Mouse (Mus musculus) hindbrain, embryonic 14.5 days (tissue): Measurements from ENCODE around the gene Agmo. TPM values are rescaled to one million over a fixed set of nuclear protein-coding genes. Genes with fewer than 3 reads are reported as not detected.
A peak's percentile ranks its signal among the peaks of the same experiment; 100 is the strongest.

ENCODE experiments used
- ATAC-seq: fragments of 200-750 bp; cut with Nextera tagmentation; 2 replicates; pipeline ENCODE4 v1.8.0; 2017; ENCODE audit warnings: moderate number of reproducible peaks, mild to moderate bottlenecking, moderate TSS enrichment, moderate library complexity; ENCODE audit not compliant: low FRiP score
- DNase-seq: peaks from one replicate; pipeline ENCODE4 v3.0.0-alpha.2; 2015; ENCODE audit warnings: low spot score
- H3K27ac ChIP-seq: fragments of 300-500 bp; sonication (generic); 2 replicates; pipeline ENCODE4 v1.5.1; 2014; ENCODE audit warnings: mild to moderate bottlenecking, moderate library complexity
- H3K27me3 ChIP-seq: fragments of 300-500 bp; sonication (generic); 2 replicates; pipeline ENCODE4 v1.6.1; 2014; ENCODE audit warnings: mild to moderate bottlenecking, low read length, mixed read lengths; ENCODE audit not compliant: control insufficient read depth, insufficient read depth
- H3K36me3 ChIP-seq: fragments of 300-500 bp; sonication (generic); replicated peaks from 2 replicates; pipeline ENCODE4 v1.6.1; 2014; ENCODE audit not compliant: control insufficient read depth, insufficient read depth
- H3K4me1 ChIP-seq: fragments of 300-500 bp; sonication (generic); replicated peaks from 2 replicates; pipeline ENCODE4 v1.6.1; 2014; ENCODE audit warnings: antibody characterized with exemption, low read length, mixed read lengths; ENCODE audit not compliant: control insufficient read depth, insufficient read depth
- H3K4me2 ChIP-seq: fragments of 300-500 bp; sonication (generic); replicated peaks from 2 replicates; pipeline ENCODE4 v1.6.1; 2014; ENCODE audit warnings: mild to moderate bottlenecking, moderate library complexity
- H3K4me3 ChIP-seq: fragments of 300-500 bp; sonication (generic); replicated peaks from 2 replicates; pipeline ENCODE4 v1.5.1; 2014; ENCODE audit warnings: mild to moderate bottlenecking, low read length
- H3K9ac ChIP-seq: fragments of 300-500 bp; sonication (generic); 2 replicates; pipeline ENCODE4 v1.6.1; 2014
- H3K9me3 ChIP-seq: fragments of 300-500 bp; sonication (generic); 2 replicates; pipeline ENCODE4 v1.6.1; 2016; ENCODE audit warnings: low read length; ENCODE audit not compliant: control insufficient read depth
- WGBS: fragments of 180-500 bp; shearing (Covaris S2); extraction: QIAGEN DNeasy Blood & Tissue Kit; methylation state at CpG from one replicate; pipeline ENCODE4 v1.1.7; 2014; 5-methylcytosine and 5-hydroxymethylcytosine counted together
- polyA plus RNA-seq: library from polyadenylated mRNA; unstranded; fragments of >200 nt; fragmentation: Nextera tagmentation; extraction: Ambion mirVana; gene quantifications from 2 replicates; pipeline ENCODE4 v1.2.1, GENCODE M21; 2014

The Agmo gene
- polyA plus RNA-seq, 1 experiment from 2014 or later = 1.2 TPM

- DNase-seq (no peak), ATAC-seq (no peak)
- Histone ChIP-seq H3K27me3 (no peaks in the 10 kb centered on the region), H3K4me1 (no peaks in the 10 kb centered on the region), H3K4me3 (no peak overlapping the region), H3K27ac (no peak overlapping the region), H3K9ac (no peak overlapping the region), H3K9me3 (0 out of 2 replicates have a peak, but pooled peaks cover 3% of the 10 kb centered on the region), H3K36me3 (no peaks in the 10 kb centered on the region), H3K4me2 (no peak overlapping the region)
- 57% methylated on average over 1 of the region's 1 CpGs for WGBS
Measured at GRCm38 (mm10) chr12:37558284-37558683, 316.8 kb downstream of the Agmo start.

GRCm38 (mm10) chr12:37565882-37566596, 324.6 kb downstream of the Agmo start:
- Histone ChIP-seq H3K27me3 (no peaks in the 10 kb centered on the region), H3K36me3 (no peaks in the 10 kb centered on the region), H3K9ac (no peak overlapping the region), H3K4me3 (no peak overlapping the region), H3K4me1 (no peaks in the 10 kb centered on the region), H3K9me3 (0 out of 2 replicates have a peak, but pooled peaks cover 3% of the 10 kb centered on the region), H3K27ac (no peak overlapping the region), H3K4me2 (no peak overlapping the region)
- no peak for ATAC-seq
- no peak for DNase-seq
- 84% methylated on average over 5 of the region's 5 CpGs for whole genome bisulfite sequencing

GRCm38 (mm10) chr12:37571922-37572321, 330.5 kb downstream of the Agmo start:
- H3K9ac ChIP-seq = no peak overlapping the region
- no peaks in the 10 kb centered on the region for H3K27me3 ChIP-seq

GRCm38 (mm10) chr12:37582777-37583176, 341.3 kb downstream of the Agmo start:
- no peaks in the 10 kb centered on the region for H3K36me3 ChIP-seq
- DNase-seq (peak; percentile 58), ATAC-seq (no peak)
- no peaks in the 10 kb centered on the region for H3K4me1 ChIP-seq
- H3K9me3 ChIP-seq = no peaks in the 10 kb centered on the region
- H3K27ac ChIP-seq = no peak overlapping the region
- H3K27me3 ChIP-seq = no peaks in the 10 kb centered on the region
- no peak overlapping the region for H3K4me3 ChIP-seq
- H3K9ac ChIP-seq = no peak overlapping the region
- 69% methylated on average over 8 of the region's 8 CpGs for WGBS
- H3K4me2 ChIP-seq = no peak overlapping the region

More at GRCm38 (mm10) chr12:37571922-37572321, 330.5 kb downstream of the Agmo start:
- Histone ChIP-seq H3K9me3 (no peaks in the 10 kb centered on the region), H3K4me1 (no peaks in the 10 kb centered on the region), H3K36me3 (no peaks in the 10 kb centered on the region), H3K4me3 (no peak overlapping the region), H3K27ac (no peak overlapping the region), H3K4me2 (no peak overlapping the region)
- no peak for DNase-seq
- no peak for ATAC-seq
- WGBS = 77% methylated on average over 3 of the region's 3 CpGs

GRCm38 (mm10) chr12:37592853-37593252, 351.4 kb downstream of the Agmo start:
- H3K36me3 ChIP-seq = no peaks in the 10 kb centered on the region
- DNase-seq = no peak

GRCm38 (mm10) chr12:37612837-37613236, 371.4 kb downstream of the Agmo start:
- H3K4me2 ChIP-seq = no peak overlapping the region
- H3K4me3 ChIP-seq = no peak overlapping the region
- 96% methylated on average over 4 of the region's 4 CpGs for WGBS
- H3K36me3 ChIP-seq = no peaks in the 10 kb centered on the region
- H3K4me1 ChIP-seq = no peaks in the 10 kb centered on the region
- no peaks in the 10 kb centered on the region for H3K9me3 ChIP-seq
- ATAC-seq (no peak), DNase-seq (no peak)
- no peaks in the 10 kb centered on the region for H3K27me3 ChIP-seq
- H3K9ac ChIP-seq = no peak overlapping the region
- H3K27ac ChIP-seq = no peak overlapping the region

More at GRCm38 (mm10) chr12:37592853-37593252, 351.4 kb downstream of the Agmo start:
- Histone ChIP-seq H3K4me2 (no peak overlapping the region), H3K4me3 (no peak overlapping the region), H3K27me3 (no peaks in the 10 kb centered on the region), H3K9ac (no peak overlapping the region), H3K9me3 (no peaks in the 10 kb centered on the region), H3K4me1 (no peaks in the 10 kb centered on the region), H3K27ac (no peak overlapping the region)
- WGBS = 73% methylated on average over 3 of the region's 3 CpGs
- no peak for ATAC-seq

- Histone ChIP-seq H3K4me2 (no peak overlapping the region), H3K4me1 (no peaks in the 10 kb centered on the region), H3K36me3 (no peaks in the 10 kb centered on the region), H3K9ac (no peak overlapping the region), H3K4me3 (no peak overlapping the region), H3K27ac (no peak overlapping the region), H3K9me3 (no peaks in the 10 kb centered on the region), H3K27me3 (no peaks in the 10 kb centered on the region)
- ATAC-seq = no peak
- 90% methylated on average over 2 of the region's 2 CpGs for WGBS
- DNase-seq = no peak
Measured at GRCm38 (mm10) chr12:37614769-37615168, 373.3 kb downstream of the Agmo start.

- H3K36me3 ChIP-seq = no peaks in the 10 kb centered on the region
- H3K9me3 ChIP-seq = no peaks in the 10 kb centered on the region
- no peaks in the 10 kb centered on the region for H3K27me3 ChIP-seq
- H3K4me1 ChIP-seq = no peaks in the 10 kb centered on the region
- no peak for ATAC-seq
- H3K4me3 ChIP-seq = no peak overlapping the region
- DNase-seq = no peak
- no peak overlapping the region for H3K27ac ChIP-seq
- no peak overlapping the region for H3K9ac ChIP-seq
- H3K4me2 ChIP-seq = no peak overlapping the region
Measured at GRCm38 (mm10) chr12:37624078-37624477, 382.6 kb downstream of the Agmo start.
